Mouse (Mus musculus) left cerebral cortex, postnatal 4 days (tissue): ENCODE data around the gene 3110001I22Rik. TPM values are rescaled to one million over a fixed set of nuclear protein-coding genes. Genes with fewer than 3 reads are reported as not detected.

ENCODE experiments used
- DNase-seq: peaks from one replicate; pipeline ENCODE4 v3.0.0-alpha.2; 2022
- intact Hi-C: fragments of 180-260 bp; cut with DNase I; formaldehyde crosslinking; loops from one replicate; pipeline ENCODE4 v1.15.1; 2025
- total RNA-seq, 2 experiments: library from RNA; stranded (reverse); gene quantifications; 2 replicates each; pipeline ENCODE4 v1.2.3; 2021

Gene 3110001I22Rik
- total RNA-seq, 2 experiments from 2014 or later = 4.6 to 6.1 TPM

GRCm38 (mm10) chr16:13716821-13717553, 45.3 kb downstream of the 3110001I22Rik start:
- no peak for DNase-seq
- intact Hi-C loops = no loop called here

GRCm38 (mm10) chr16:13722937-13723336, 51.2 kb downstream of the 3110001I22Rik start:
- intact Hi-C loops = no loop called here
- no peak for DNase-seq

GRCm38 (mm10) chr16:13727811-13728335, 56.1 kb downstream of the 3110001I22Rik start:
- DNase-seq = no peak
- intact Hi-C loops = no loop called here

Other genes with a start within 250 kb of the 3110001I22Rik start
- 10 to 100 TPM; 32.4 to 37.4 TPM for gene Parn, start 3.8 kb upstream of the 3110001I22Rik start, total RNA-seq
- gene Bfar, start 71 bp upstream of the 3110001I22Rik start, total RNA-seq = 10 to 100 TPM; 38.1 to 41.8 TPM
- not detected for gene Pla2g10, start 59.1 kb downstream of the 3110001I22Rik start, total RNA-seq
- gene Rrn3, start 108.8 kb downstream of the 3110001I22Rik start, total RNA-seq = 10 to 100 TPM; 52.6 to 56.6 TPM
- 100 to 1,000 TPM; 107 to 109 TPM for gene Ntan1, start 146.9 kb downstream of the 3110001I22Rik start, total RNA-seq
- 10 to 100 TPM; 79.0 to 79.2 TPM for gene Pdxdc1, start 231.2 kb downstream of the 3110001I22Rik start, total RNA-seq
- gene Mpv17l, start 231.2 kb downstream of the 3110001I22Rik start, total RNA-seq = 10 to 100 TPM; 46.6 to 53.9 TPM